Mouse (Mus musculus) ES-E14 (cell line): ENCODE measurements around the gene Slc5a8.

Experiments used
- MAFK ChIP-seq: IDR thresholded peaks from 2 replicates; pipeline ENCODE4 v1.6.1; 2014; ENCODE audit warnings: mild to moderate bottlenecking, low read depth, low read length, inconsistent platforms; ENCODE audit not compliant: insufficient read depth
- ZC3H11A ChIP-seq: IDR thresholded peaks from 2 replicates; pipeline ENCODE4 v1.6.1; 2012; ENCODE audit warnings: low read depth, mild to moderate bottlenecking, inconsistent platforms, low read length, borderline replicate concordance
- ZNF384 ChIP-seq: IDR thresholded peaks from 2 replicates; pipeline ENCODE4 v1.6.1; 2012; ENCODE audit warnings: low read depth, low read length, inconsistent platforms

DNA sequence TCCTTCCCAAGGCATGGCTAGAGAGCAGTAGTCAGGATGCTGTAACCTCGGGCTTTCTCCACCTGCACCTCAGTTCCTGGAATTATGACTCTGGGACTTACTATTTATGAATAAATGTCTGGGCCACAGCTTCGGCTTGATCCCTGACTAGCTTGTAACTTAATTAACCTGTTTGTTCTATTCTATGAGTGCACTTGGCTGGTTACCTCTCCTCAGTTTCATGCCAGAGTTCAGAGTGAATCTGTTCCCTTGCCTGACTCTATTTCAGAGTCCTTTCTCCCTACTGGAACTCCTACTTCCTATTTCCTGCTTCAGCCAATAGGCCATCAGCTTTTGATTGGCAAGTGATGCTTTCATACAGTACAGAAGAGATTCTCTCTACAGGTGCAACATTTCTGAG, 2.1 kb upstream of the Slc5a8 start:
- TF ChIP-seq ZC3H11A (no peak), ZNF384 (no peak), MAFK (no peak)
